Mouse (Mus musculus) erythroblast, embryonic 14.5 days (primary cell): ENCODE measurements around the gene Fgfr2.

ENCODE experiments used
- GATA1 ChIP-seq: IDR thresholded peaks from 2 replicates; pipeline ENCODE4 v1.6.1; 2012; ENCODE audit warnings: low read length, inconsistent platforms, mixed read lengths
- TAL1 ChIP-seq: IDR thresholded peaks from 3 replicates; pipeline ENCODE4 v1.6.1; 2012; ENCODE audit warnings: low read length, inconsistent platforms, mixed read lengths

DNA sequence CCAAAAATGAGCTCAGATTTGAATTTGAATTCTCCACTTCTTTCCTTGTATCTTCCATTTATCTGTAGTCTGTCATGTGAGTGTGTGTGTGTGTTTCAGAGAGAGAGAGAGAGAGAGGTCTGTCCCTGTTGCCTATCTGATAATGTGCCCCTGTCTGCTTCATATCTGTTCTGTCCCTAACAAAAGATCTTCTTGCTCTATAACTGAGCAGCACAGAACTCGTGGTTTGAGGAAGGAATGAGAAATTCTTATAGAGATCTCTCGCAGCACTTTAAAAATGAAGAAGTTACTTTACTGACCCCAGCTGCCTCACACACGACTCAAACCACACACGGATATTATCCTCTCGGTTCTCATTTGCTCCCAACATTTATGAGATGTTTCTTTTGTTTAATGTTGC lies 735.6 kb downstream of the Fgfr2 start:
- TF ChIP-seq TAL1 (no peak), GATA1 (no peak)
